Mouse (Mus musculus): ENCODE results near the gene Gm20792.
"Not testable (repeated sequence)": the region's sequence is repeated elsewhere in the genome, so short reads cannot be mapped to it uniquely, and the experiment has no call there.

Gm20792 gene

DNA sequence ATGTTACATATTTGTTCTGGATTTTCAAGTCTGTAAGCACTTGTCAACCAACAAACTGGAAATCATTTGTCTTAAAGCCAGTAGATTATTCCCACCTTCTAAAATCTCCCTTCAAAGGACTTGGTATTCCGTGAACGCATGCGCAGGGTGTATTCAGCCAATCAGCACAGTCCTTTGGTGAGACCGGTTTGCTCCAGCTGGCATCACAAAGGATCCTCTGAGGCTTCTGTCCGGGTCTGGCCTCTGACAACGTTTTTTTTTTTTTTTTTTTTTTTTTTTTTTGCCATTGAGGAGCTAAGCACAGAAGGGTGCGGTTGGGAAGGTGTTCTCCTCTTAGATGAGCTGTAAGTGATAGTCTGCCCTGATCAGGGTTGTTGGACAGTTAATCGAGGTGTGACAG lies at the start of gene Gm20792:
Gm20792 (plus strand) TSS at position 301 of the 400 bp plus-strand sequence.
- DNase-seq (ENCODE audit: low spot score in 2 of 2) = not testable (repeated sequence)
